Mouse (Mus musculus): Measurements from ENCODE around the gene Inka1.

DNA sequence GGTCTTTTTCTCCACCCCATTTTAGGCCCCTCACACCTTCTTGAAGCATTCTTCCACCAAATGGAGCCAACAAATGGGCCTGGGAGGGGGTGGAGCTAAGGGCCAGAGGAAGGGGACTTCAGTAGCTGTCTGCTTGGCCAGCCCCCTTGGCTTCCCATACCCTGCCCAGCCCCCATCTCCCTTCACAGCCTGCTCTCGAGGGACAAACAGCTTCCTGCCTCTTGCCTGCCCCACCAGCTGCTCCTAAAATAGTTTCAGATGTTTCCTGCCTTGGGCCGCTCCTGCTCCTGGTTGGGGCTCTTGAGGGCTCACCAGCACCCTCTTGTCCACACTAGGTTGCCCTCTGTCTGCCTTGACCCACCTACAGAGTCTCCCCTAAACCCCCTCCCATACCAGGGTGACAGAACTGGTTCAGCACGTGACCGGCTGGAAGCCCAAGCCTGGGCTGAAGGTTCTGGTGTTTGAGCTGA is 2.2 kb downstream of the Inka1 start:
- TF ChIP-seq CTCF (IDR thresholded peaks at IDR 0.05; ENCODE audit: extremely low read depth, insufficient read length, insufficient replicate concordance, low read depth, low read length), result no peak
- TF ChIP-seq POLR2A (IDR thresholded peaks at IDR 0.05; ENCODE audit: low read depth, low read length), result no peak
